Mouse (Mus musculus) heart, postnatal 0 days (tissue): ENCODE measurements at regions not wholly inside any gene's neighbourhood (a gene's known extent, or its start where the extent isn't known, plus 50 kb on each side); places are given as distances from the start of the nearest gene placed in this dataset.

Experiments used
- ATAC-seq: fragments of 200-750 bp; cut with Nextera tagmentation; 2 replicates; pipeline ENCODE4 v1.8.0; 2017; ENCODE audit warnings: low read depth, moderate number of reproducible peaks, moderate library complexity; ENCODE audit not compliant: insufficient read depth
- DNase-seq: peaks from one replicate; pipeline ENCODE4 v3.0.0-alpha.2; 2016; ENCODE audit warnings: low spot score
- H3K27ac ChIP-seq: fragments of 300-500 bp; sonication (generic); 2 replicates; pipeline ENCODE4 v1.5.1; 2014; ENCODE audit warnings: low read depth, mild to moderate bottlenecking
- H3K27me3 ChIP-seq: fragments of 300-500 bp; sonication (generic); 2 replicates; pipeline ENCODE4 v1.6.1; 2014; ENCODE audit warnings: low read length, mixed read lengths; ENCODE audit not compliant: control insufficient read depth, insufficient read depth
- H3K36me3 ChIP-seq: fragments of 300-500 bp; sonication (generic); replicated peaks from 2 replicates; pipeline ENCODE4 v1.6.1; 2014; ENCODE audit warnings: low read length, mixed read lengths; ENCODE audit not compliant: control insufficient read depth, insufficient read depth
- H3K4me1 ChIP-seq: fragments of 300-500 bp; sonication (generic); 2 replicates; pipeline ENCODE4 v1.6.1; 2014; ENCODE audit warnings: antibody characterized with exemption; ENCODE audit not compliant: control insufficient read depth, insufficient read depth
- H3K4me2 ChIP-seq: fragments of 300-500 bp; sonication (generic); 2 replicates; pipeline ENCODE4 v1.6.1; 2014; ENCODE audit warnings: low read depth, mild to moderate bottlenecking, low read length, moderate library complexity
- H3K4me3 ChIP-seq: fragments of 300-500 bp; sonication (generic); 2 replicates; pipeline ENCODE4 v1.5.1; 2014; ENCODE audit warnings: low read depth, low read length
- H3K9ac ChIP-seq: fragments of 300-500 bp; sonication (generic); replicated peaks from 2 replicates; pipeline ENCODE4 v1.6.1; 2014; ENCODE audit warnings: low read depth, low read length, mixed read lengths
- H3K9me3 ChIP-seq: fragments of 300-500 bp; sonication (generic); replicated peaks from 2 replicates; pipeline ENCODE4 v1.6.1; 2016; ENCODE audit warnings: low read length; ENCODE audit not compliant: control insufficient read depth
- CTCF ChIP-seq: IDR thresholded peaks from 2 replicates; pipeline ENCODE4 v1.5.1; 2016; ENCODE audit warnings: antibody characterized with exemption, control low read depth, low read depth
- EP300 ChIP-seq: IDR thresholded peaks from 2 replicates; pipeline ENCODE4 v1.6.1; 2016; ENCODE audit warnings: antibody characterized with exemption, low read depth
- WGBS: fragments of 180-500 bp; shearing (Covaris S2); extraction: QIAGEN DNeasy Blood & Tissue Kit; methylation state at CpG from one replicate; pipeline ENCODE4 v1.1.7; 2014; 5-methylcytosine and 5-hydroxymethylcytosine counted together

DNA sequence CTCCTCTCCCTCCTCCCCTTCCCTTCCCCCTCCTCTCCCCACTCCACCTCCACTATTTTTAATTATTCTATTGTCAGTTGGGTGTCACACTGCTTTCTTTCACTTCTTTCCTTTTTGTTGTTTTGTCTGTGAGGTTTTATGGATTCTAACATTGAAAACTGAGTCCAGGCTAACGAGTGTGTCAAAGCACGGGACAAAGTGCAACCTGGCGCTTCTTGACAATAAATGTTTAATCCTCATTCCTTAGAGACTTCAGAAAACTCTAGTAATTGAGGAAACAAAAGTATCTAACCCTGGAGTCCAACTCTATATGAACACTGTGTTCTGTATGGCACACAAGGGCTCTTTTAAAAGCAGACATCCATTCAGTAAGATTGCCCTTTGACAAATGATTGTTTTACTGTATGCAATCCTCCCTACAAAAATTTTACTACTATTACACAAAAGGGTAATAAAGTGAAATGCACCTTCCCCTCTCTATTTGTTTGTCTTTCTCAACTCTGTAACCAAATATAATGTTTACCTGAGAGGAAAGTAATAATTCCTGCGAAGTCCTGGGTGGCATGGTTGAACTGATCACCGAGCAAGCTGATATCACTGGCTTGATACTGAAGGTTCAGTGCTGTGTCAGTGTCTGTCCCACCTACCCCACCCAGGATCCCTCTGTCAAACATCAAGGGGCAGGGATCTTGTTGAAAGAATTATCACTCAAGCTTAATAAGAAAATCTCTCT lies 334.1 kb downstream of the Ppargc1a start:
- DNase-seq (no peak), ATAC-seq (no peak)
- Histone ChIP-seq H3K27me3 (no peaks in the 10 kb centered on the region), H3K36me3 (no peaks in the 10 kb centered on the region), H3K9me3 (no peaks in the 10 kb centered on the region), H3K9ac (no peak overlapping the region), H3K4me3 (no peak overlapping the region), H3K27ac (no peak overlapping the region), H3K4me2 (no peak overlapping the region), H3K4me1 (no peaks in the 10 kb centered on the region)
- TF ChIP-seq CTCF (no peak), EP300 (no peak)
- 71% methylated on average over 5 of the region's 5 CpGs for WGBS

DNA sequence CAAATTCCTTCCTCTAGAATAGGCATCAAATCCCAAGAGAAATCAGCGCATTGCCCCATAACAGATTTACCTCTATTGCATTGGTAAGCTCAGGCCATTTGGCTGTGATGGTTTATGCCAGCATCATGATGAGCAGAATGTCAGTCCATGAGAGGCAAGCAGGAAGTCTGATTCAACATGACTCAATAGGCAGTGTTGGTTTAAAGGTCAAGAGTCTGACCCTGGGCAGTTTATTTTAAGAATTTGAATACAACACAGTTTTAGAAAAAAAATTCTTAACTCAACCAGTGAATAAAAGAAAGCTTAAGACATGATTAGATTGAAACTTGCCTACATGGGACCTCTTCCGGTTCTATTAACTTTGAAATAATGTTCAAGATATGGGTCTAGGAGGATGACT lies 337.7 kb downstream of the Ppargc1a start:
- H3K4me2 ChIP-seq, result no peak overlapping the region
- ATAC-seq (no peak), DNase-seq (no peak)
- H3K9ac ChIP-seq, result no peak overlapping the region
- WGBS, result 84% methylated on average over 2 of the region's 2 CpGs
- TF ChIP-seq CTCF (no peak), EP300 (no peak)
- no peak overlapping the region for H3K4me3 ChIP-seq
- no peaks in the 10 kb centered on the region for H3K4me1 ChIP-seq
- H3K27me3 ChIP-seq, result no peaks in the 10 kb centered on the region
- no peaks in the 10 kb centered on the region for H3K9me3 ChIP-seq
- H3K36me3 ChIP-seq, result no peaks in the 10 kb centered on the region
- H3K27ac ChIP-seq, result no peak overlapping the region

DNA sequence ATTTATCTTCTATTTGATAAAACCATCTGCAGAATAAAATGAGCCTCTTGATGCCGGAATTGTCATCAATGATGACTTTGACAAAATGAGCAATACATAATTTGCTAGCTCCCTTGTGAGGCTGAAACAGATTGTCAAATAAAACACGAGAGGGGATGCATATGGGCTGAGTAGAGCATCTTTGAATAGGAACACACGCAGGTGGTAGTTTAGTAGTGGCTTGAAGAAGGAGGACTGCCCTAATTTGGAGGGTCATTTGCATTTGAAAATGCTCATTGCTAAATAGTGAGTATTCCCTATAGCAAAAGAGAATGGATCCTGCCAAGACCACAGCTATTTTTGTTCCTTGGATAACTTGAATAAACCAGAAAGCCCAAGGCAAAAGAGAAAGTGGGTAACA lies 339.5 kb downstream of the Ppargc1a start:
- DNase-seq (no peak), ATAC-seq (no peak)
- WGBS, result 80% methylated on average over 3 of the region's 3 CpGs
- TF ChIP-seq CTCF, result no peak
- no peak for TF ChIP-seq EP300
- no peaks in the 10 kb centered on the region for H3K9me3 ChIP-seq
- no peak overlapping the region for H3K27ac ChIP-seq
- no peaks in the 10 kb centered on the region for H3K36me3 ChIP-seq
- no peaks in the 10 kb centered on the region for H3K4me1 ChIP-seq
- no peak overlapping the region for H3K9ac ChIP-seq
- no peaks in the 10 kb centered on the region for H3K27me3 ChIP-seq
- H3K4me2 ChIP-seq, result no peak overlapping the region
- H3K4me3 ChIP-seq, result no peak overlapping the region

DNA sequence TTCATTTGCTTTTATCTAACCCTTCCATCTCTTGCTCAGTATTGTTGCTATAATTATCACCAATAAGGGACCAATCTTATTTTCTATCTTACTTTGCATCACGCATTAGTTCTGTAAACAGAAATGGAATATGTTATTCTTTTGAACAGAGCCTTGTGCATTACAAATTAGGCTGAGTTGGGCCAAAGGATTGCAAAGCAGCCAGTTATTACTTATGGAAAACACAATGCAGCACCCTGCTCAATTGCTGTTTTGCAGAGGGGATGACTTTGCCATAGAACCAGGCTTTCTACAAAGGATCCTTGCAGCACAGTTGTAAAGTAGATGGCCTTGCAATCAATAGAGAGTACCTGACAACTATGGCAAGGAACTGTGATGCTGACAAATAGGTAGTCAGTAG lies 364.3 kb downstream of the Ppargc1a start:
- Histone ChIP-seq H3K9me3 (no peaks in the 10 kb centered on the region), H3K4me3 (no peak overlapping the region), H3K4me1 (no peaks in the 10 kb centered on the region), H3K9ac (no peak overlapping the region), H3K4me2 (no peak overlapping the region), H3K27ac (no peak overlapping the region), H3K27me3 (no peaks in the 10 kb centered on the region), H3K36me3 (no peaks in the 10 kb centered on the region)
- 75% methylated on average over 1 of the region's 1 CpGs for WGBS
- ATAC-seq, result no peak
- TF ChIP-seq EP300 (no peak), CTCF (no peak)
- no peak for DNase-seq

DNA sequence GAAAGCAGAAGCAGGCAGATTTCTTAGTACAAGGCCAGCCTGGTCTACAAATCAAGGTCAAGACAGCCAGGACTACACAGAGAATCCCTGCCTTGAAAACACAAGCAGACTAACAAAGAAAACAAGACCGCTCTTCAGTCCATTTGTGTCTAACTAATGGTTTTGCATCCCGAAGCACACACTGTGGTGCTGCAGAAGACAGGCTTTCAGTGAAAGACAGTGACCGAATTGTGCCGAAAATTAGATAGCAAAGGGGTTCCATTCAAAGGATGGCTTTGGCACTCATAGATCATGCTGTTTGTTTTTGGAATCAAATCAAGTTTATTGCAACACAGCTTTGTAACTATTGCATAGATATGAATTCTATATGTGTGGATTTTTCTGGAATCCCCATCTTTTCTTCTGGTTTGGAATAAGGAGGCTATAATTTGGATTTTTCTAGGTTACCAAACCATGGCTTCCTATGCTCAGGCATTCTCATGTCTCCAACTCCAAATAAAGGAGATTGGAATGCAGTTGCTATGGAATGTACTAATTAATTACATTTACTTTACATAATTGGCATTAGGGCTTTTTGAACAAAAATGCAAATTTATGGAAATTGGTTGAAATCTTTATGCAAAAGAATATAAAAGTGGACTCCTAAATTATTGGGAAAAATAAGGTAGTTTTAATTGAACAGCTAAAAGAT lies 364.9 kb downstream of the Ppargc1a start:
- no peaks in the 10 kb centered on the region for H3K27me3 ChIP-seq
- ATAC-seq, result no peak
- H3K4me1 ChIP-seq, result no peaks in the 10 kb centered on the region
- TF ChIP-seq EP300, result no peak
- no peak for TF ChIP-seq CTCF
- no peak overlapping the region for H3K27ac ChIP-seq
- no peaks in the 10 kb centered on the region for H3K9me3 ChIP-seq
- 78% methylated on average over 4 of the region's 4 CpGs for WGBS
- no peak overlapping the region for H3K4me3 ChIP-seq
- no peaks in the 10 kb centered on the region for H3K36me3 ChIP-seq
- no peak overlapping the region for H3K4me2 ChIP-seq
- H3K9ac ChIP-seq, result no peak overlapping the region
- DNase-seq, result no peak
